Mouse (Mus musculus) right cerebral cortex, postnatal 25 days (tissue): ENCODE data around the gene Grik3.

Source experiments
- DNase-seq: peaks from one replicate; pipeline ENCODE4 v3.0.0; 2022

The Grik3 gene

DNA sequence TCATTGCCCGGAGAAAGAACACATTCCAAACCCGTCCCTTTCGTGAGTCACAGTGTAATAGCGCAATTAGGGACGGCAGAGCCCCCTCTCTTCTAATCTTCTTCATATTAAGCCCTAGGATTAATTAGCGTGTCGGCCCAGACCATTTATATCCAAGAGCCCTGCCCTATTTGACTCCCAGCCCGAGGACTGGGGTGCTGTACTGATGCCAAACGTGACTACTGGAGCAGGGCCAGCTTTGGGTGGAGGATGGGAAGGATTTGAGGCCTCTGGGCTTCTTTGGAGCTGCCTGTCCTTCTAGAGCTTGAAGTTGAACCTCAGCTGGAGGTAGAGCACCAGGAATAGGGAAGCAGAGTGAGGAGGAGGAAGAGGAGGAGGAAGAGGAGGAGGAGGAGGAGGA, 2.2 kb downstream of the Grik3 start:
- no peak for DNase-seq

DNA sequence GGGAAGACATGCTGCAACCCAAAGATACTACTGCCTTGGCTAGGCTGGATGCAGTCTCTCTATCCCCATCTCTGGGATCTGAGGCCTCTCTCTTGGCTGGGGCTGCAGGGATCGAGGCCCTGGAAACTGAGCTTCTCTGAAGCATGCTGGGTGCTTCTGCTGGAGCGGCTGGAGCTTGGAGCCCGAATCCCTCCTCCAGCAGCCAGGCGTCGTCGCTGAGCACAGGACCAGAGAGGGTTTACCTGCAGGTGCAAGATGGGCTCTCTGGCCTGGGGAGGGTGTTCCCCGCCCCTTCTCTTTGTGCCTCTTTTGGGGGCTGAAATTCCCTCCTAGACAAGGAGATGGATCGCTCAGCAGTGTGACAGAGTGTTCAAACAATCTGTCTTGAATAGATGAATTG, 2.6 kb downstream of the Grik3 start:
- DNase-seq: no peak

DNA sequence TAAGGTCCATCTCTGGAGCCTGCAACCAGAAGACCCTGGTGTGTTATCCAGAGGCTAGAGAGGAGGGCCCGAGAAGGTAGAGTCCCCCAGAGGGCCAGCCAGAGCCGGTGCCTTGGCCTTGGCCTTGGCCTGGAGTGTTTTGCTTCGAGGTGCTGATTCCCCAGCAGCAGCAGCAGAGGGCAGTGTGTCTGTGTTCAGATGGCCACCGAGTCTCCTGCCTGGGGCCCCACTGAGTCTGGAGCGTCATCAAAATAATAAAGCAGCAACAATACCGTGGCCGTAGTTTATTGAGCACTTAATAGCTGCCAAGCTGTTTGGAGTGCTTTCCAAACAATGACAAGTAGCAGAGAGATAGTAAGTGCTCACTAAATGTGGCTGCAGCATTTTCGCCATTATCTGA, 5.0 kb downstream of the Grik3 start:
- DNase-seq: no peak

DNA sequence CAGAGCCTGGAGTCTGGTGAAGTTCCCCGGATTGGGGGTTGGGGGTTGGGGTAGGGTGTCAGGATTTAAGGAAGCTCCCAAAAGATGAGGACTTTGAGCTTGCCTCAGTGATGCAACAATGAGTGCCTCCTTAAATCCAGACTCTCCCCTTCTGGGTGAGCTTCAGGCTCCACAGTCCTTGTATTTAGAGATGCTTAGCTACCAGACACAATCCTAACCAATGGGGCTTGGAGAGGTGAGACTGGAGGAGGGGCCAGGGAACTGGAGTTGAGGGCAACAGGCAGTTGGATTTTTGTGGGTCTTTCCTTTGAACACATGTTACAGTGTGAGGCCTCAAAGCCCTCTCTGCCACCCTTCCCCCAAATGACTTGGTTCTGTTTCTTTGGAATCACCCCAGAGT, 6.5 kb downstream of the Grik3 start:
- no peak for DNase-seq

DNA sequence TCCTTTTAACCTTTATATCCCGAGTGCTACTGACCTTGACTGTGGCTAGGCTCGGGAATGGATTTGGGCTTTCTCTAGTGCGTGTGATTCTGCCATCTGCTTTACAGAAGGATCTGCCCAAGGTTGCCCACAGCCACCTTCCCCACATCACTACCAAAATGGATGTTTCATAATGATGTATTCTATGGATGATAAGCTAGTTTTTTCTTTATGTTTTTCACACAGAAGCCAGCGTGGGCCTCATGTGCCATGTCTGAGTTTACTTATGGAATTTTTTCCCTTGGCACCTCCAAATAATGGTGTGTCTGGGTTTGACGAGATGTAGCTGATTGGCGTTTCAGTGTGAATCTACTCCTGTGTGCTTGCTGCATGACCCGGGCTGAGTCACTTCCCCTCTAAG, 7.0 kb downstream of the Grik3 start:
- no peak for DNase-seq

DNA sequence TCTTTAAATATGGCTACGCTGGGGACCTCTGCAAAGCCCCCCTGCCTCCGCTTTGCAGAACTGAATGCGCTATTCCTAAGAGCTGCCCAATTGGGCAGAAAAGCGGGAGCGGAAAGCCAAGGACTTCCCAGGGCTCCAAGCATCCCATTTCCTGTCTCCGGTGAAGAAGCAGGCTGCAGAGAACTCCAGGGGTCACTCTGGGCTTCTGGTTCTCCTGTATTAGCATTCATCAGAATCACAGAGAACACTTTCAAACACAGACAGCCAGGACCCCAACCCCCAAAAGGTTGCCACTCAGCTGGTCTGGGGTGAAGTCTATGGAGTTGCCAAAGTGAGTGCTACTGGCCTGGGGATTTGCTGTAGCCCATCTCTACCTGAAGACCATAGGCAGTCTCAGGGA, 8.4 kb downstream of the Grik3 start:
- DNase-seq: no peak

DNA sequence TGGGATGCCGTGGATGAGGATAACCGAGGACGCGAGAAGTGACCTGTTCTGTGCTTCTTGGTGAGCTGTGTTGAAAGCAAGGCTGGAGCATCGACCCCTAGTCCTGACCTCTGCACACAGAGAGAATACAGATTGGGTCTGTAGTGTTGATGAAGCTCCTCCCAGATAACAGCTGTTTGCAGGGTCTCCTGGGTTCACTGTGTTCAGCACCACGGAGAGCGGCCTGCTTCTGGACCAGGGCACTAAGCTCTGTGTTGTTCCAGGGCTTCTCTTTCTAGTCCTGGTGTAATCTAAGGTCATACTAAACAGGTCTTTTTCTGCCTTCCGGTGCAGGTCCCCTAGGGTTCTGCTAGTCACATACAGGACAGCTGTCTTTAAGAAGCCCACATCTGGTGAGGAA, 12.4 kb downstream of the Grik3 start:
- DNase-seq: no peak

DNA sequence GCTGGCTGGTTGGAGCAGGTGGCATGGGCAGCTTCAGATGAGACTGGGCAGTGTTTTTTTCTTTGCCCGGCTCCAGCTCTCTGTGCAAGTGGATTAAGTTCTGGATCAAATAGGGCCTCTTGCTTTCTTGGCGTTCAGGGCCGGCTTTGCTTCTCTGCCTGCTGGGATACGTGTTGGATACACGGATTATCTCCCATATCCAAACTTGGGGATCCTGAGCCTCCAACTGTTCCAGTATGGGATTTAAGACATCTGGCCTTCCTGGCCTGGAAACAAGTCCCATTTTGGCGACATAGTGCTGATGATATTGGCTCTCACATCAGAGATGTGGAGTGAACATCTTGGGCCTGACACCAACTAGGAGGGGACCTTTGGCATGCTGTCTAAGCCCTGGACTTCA, 21.9 kb downstream of the Grik3 start:
- DNase-seq: no peak

DNA sequence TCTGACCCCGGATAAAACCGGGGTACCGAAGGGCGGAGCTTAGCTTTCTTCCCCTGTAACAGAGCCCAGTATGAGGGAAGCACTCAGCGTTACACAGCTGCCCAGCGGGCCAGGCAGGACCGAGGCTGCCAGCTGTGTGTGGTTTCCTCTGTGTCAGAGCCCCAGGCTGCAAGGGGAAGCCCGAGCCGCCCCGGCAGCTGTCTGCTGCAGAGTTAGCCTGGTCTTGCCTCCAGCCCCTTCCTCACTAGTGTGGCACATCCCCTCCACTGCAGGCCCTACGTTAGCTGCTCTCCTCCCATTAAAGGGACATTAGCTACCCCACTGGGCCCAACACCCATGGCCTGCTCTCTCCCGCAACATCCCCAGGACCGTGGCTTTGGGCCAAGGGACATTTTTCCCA, 25.1 kb downstream of the Grik3 start:
- no peak for DNase-seq

DNA sequence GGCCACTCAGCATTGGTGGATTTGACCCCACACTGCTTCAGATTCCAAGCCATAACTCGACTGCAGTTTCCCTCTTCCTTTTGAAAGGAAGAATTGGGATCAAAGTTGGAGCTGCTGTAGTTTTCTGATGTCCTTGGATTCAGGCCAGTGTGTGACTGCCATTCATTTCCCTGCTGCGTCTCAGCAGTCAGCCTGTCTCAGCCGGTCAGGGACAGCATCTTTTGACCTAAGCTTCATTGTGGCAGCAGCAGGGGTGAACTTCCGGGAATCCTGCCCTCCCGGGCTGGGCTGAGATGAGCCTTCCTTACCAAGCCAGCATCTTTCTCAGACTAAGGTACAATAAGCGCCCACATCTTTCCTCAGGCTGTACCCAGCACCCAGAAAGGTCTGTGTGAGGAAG, 26.1 kb downstream of the Grik3 start:
- no peak for DNase-seq

DNA sequence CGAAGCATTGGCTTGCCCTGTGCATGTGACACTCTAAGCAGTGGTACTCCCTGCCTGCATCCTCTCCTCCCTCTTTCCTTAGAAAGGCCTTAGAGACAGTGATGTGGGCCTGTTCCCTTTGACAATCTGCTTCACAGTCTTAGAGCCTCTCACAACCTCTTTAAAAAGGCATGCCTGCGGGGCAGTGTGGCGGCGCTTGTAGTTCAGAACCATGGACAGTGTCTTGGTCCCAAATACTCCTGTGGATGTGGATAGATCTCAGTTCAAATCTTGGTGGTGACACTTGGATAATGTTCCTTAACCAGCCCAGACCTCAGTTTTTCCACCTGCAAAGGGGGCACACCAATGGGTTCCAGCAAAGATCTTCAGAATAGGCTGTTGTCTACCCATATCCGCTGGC, 28.4 kb downstream of the Grik3 start:
- DNase-seq: no peak

DNA sequence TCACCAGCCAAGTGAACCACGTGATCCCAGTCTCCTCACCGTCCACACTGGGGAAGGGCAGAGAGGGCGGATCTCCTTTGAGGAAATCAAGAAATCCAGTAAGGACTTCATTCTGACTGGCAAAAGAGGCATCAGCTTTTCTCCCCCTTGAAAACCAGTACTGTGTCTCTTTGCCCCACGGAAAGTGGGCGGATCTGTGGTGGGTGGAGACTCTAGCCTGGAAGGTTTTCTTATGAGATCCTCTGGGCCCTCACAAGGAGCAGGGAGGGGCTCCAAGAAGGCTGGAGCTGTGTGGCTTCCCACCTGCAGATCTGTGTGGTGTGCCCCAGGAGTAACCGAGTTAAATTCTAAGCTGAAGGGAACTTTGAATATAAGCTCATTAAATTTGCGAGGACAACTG, 32.4 kb downstream of the Grik3 start:
- DNase-seq: no peak

DNA sequence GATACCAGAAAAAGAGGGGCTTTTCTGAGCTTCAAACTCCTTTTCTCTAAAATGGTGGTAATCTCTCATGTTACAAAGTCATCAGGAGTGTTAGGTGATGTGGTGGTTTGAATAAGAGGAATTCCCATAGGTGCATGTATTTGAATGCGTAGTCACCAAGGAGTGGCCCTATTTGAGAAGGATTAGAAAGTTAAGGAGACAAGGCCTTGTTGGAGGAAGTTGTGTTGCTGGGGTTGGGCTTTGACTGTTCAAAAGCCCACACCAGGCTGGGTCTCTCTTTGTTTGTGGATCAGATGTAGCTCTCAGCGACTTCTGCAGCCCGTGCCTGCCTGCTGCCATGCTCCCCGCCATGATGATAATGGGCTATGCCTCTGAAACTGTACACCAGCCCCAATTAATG, 34.8 kb downstream of the Grik3 start:
- no peak for DNase-seq

DNA sequence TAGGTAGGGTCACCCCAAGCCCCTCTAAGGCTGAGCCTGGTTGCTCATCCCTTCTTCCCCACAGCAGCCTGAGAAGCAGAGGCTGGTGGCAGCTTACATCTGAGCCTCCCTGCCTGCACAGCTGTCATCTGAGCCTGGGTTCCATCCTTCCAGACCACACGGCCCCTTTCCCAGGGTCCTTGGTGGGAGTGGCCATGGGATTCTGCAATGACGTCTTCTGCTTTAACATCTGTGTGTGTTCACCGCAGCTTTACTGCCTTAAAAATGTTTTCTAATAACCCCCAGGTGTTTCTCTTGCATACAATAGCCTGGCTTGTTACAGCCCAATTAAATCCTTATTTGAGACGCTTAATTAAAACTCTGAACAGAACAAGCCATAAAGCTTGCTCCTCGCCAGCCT, 35.9 kb downstream of the Grik3 start:
- no peak for DNase-seq

DNA sequence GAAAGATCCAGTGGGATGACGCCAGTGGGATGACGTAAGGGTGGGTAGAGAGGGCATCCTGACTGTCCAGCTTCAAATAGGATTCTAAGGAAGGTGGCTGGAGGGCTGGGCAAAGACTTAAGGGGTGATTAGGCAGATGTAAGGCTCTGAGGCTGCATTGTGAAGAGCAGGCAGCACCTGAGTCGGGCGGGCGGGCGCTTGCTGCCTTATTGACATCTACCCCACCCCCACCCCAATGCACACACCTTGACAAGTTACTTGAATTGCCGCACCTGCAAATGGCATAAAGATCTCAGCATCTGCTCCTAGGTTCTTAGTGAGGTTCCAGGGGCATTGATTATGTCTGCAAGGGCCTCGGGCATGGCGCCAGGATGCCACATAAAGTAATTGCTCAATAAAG, 43.5 kb downstream of the Grik3 start:
- DNase-seq: no peak

DNA sequence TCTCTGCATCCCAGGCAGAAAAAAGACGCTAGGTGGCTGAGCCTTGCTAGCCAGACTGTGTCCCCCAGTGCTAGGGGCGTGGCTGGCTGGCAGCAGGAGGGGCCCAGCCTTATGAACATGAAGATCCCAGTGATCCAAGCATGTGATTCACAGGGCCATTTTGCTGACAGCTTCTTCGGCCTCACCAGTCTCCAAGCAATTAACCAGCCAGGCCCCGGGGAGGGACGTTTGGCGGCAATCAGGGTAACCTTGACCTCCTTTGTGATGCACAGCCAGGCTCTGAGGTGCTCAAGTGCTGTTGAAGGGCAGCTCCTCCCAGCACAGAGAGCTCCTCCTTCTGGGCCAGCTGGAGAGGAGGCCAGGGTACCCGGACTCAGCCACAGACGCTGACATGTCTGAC, 43.9 kb downstream of the Grik3 start:
- DNase-seq: no peak

DNA sequence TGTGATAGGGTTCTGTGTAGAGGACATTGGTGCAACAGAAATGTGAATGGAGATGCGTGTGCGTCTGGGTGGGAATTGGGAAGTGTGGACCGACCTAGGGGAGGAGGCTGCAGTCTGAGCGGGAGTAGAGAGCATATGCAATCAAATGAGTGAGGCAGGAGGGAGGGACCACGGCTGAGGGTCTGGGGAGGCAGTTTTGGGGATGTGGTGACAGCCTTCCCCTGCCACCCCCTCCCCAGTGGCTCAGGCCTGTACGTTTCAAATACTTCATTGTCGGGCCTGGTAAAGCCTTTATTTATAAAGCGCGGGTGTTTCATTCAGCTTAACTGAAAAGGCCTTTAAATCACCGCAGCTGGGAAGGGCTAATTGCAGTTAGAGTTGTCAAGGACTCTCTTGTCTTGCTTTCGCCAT, 44.5 kb downstream of the Grik3 start:
- no peak for DNase-seq

DNA sequence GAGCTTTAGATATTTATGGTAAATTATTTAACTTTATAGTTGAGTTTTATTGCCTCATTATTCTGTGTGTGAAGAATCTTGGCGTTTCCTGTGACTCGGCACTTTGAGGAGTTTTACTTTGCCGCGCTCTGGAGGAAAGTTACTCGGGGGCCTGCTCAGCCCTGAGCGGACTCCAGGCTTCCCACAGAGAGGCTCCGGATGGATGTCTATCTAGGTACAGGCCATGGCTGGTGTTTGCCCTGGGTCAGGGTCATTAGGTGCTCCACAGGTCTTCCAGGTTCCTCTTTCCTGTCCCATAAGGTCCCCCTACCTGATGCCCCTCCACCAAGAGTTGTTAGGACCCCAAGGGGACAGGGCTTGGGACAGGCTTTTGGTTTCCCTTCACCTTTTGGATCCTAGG, 45.0 kb downstream of the Grik3 start:
- no peak for DNase-seq

DNA sequence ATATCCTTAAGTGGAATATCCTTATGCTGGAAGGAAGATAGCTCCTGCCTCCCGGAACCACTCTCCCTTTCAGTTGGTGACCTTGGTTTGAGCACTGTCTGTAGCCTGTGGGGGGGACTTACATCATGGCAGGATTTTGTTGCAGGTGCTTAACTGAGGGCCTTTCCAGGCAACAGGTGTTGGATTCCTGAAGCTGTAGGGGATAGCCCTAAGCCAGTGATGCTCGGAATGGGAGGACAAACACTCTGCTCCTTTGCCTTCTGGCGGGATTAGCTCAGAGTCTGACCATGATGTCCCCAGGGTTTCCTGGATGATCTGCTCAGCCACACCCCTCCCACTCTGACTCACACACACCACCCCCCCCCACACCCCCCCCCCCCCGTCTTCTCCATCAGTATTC, 45.5 kb downstream of the Grik3 start:
- no peak for DNase-seq

DNA sequence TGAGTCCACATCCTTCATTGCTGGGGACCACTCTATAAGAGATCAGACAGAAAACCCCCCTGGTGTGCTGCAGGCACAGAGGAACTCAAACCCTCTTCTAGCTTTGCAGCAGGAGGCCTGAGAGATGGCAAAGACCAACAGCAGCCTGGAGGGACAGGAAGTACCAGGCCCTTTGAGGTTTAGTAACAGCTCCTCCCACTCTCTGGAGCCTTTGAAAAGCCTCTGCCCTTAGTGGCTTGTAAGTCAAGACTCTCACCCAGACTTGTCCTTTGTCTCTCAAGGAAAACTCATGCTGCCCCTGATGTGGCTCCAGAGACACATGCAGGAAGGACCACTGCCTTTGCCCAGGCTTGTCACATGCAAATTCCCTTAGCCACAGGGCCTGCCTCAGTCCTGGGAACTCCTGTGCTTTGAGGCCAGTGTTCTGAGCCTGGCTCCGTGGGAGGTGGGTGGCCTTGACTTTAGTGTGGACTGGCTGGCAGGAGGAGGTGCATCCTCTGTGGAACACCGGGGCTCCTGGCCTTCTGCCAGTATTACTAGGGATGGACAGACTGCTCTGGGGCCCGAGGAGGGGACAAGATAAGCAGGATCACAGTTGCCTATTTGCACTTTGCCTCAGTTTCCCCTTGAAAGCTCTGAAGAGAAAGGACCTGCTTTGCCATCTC, 47.9 kb downstream of the Grik3 start:
- no peak for DNase-seq

DNA sequence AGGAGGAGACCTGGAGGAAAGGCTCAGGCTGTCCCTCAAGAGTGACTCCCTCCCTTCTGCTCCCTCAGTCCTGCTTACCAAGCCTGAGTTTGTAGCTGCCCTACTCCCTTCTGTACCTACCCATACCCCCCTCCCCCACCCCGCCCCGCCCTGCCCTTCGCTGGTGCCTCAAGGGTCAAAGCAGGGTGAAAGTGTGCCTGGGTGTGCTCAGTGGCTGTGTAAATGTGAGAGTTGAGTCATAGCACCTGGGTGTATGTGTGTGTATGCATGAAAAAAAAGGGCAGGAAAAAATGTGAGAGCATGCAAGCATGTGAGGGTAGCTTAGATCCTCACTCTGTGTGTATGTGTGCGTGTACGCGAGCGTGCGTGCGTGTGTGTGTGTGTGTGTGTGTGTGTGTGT, 49.1 kb downstream of the Grik3 start:
- DNase-seq: no peak

DNA sequence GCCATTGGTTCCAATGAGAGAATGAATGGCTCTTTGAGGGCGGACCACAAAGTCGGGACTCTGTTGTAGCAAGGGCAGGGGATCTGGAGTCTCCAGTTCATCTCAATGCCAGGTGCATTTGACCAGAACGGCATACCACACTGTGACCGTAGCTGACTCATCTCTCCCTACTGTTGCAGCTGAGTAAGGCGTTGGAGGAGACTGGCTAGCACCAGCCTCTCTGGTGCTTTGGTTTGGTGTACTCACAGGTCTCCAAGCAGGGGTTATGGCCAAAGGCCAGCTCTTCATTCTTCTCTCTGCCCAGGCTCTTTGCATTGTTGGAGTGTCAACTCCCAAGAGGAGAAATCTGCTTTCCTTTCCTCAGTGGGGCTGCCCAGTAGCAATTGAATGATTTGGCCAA, 52.7 kb downstream of the Grik3 start:
- no peak for DNase-seq

DNA sequence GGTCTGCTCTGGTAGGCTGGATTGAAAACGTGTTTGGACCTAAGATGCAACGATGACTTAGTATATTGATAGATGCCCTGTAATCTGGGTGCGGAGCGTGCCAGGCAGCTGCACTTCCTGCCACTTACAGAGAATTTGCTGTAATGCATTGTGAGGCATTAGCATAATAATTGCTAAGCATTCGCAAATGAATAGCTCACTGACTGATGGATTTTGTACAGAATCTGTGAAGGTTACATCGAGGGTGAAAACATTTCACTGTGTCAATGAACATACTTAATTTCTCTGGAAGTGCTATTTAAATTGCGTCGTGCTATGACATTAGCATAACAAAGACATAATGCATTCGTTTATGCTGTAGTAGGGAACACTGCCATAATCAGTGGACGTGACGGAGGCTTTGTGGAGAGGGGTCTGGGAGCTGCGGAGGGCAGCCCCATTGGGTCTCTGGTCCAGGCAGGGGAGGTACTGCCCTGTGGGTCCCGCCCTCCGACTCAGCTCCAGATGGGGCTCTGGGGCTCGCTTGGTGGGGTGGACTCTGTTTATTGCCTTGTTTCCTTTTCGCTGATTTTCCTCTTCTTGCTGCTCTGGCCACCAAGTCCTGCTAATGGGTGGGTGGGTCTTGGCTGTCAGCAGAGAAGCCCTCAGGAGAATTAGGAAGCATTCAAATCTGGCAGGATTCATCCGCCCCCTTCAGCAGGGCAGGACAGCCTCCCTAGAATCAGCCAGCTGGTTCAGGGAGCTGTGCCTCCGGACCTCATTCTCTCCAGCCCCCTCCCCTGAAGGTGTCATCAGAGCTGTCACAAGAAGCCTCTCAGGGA, 54.7 kb downstream of the Grik3 start:
- no peak for DNase-seq

DNA sequence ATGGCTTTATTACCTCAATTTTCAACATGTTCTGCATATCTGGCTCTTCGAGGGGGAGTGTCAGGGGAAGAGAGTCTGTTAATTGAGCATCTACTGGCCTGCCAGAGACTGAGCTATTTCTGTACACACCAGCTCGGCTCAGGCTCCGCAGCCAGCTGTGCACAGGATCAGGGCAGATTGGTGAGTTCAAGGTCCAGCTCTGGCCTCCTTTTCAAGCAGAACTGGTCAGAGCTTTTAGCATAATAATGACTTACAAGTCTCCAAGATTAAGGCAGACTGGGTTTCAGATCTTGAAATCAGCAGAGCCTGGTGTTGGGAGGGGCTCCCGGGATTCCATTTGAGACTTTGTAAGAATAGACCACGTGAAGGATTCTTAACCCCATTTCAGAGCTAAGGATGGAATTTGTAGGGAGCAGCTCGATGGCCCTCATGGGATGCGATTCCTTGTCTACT, 55.3 kb downstream of the Grik3 start:
- DNase-seq: no peak

DNA sequence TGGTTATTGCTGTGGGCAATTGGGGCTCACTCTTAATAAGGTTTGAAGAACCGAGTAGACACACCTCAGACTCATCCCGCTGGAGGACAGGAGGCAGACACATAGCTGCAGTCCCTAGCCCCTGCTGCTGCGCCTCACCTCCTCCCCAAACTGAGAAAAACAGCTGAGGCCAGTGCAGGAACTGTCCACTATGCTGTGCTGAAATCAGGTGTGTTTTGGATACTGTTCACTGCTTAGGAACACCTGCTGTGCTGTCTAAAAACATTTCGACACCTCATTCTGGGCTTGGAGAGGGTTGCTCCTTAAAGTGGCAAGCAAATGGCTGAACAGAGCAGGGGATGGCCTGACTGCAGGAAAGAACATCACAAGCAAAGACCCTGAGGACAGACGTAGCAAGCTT, 57.7 kb downstream of the Grik3 start:
- DNase-seq: no peak
